Mouse (Mus musculus) kidney, postnatal 10 days (tissue): Measurements from ENCODE around the gene Rbpms2.
A peak's percentile ranks its signal among the peaks of the same experiment; 100 is the strongest.
"Not testable (repeated sequence)": the region's sequence is repeated elsewhere in the genome, so short reads cannot be mapped to it uniquely, and the experiment has no call there.

ENCODE experiments used
- DNase-seq: peaks from one replicate; pipeline ENCODE4 v3.0.0; 2021; ENCODE audit warnings: mixed read lengths

The Rbpms2 gene

DNA sequence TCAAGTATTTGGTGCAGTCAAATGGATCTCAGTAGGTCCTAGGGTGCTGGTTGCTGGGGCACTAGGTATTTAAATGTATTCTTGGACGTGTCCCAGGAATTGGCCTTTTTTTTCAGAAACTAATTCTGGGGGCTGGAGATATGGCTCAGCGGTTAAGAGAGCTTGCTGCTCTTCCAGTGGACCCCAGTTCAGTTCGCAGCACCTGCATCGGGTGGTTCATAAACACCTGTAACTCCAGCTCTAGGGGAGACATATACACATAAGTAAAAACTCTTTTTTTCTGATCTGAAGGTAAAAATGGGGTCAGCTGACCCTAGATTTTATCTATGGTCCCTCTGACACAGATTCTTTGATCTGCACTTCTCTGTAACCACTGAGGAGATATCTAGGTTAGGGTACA lies 8.3 kb upstream of the Rbpms2 start:
- DNase-seq, result no peak

DNA sequence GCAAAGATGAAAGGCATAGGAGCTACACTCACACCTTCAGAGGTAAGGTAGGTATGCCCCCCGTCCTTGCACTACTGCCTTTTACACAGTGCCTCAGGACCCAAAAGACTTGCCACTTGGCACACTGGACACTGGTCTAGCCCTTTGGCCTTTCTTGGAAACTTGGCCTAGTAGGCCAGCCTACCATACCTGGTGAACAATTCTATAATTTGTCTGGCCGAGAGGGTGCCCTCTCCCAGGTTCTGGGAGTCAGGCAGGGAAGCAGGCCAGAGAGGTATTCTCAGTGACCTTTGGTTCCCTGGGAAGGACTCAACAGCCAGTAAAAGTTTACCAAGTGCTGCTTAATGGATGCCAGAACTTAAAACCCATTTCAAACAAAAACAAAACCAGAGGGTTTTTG lies 7.8 kb upstream of the Rbpms2 start:
- peak; percentile 38 for DNase-seq

DNA sequence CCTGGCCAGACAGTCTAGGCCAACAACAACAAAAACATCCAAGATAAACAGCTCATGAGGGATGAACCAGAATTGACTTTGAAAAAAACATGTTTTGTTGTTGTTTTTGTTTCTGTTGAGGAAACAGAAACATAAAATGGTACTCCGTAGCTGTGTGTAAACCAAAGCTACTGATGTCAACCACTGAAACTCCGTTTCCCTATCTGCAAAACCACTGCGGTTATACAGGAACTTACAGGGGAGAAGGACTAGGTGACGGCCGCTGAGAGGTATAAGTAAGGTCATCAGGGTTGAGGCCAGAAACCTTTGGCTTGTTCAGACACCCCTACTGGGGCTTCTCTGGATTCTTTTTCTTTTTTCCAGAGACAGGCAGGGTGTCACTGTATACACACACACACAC lies 6.6 kb upstream of the Rbpms2 start:
- DNase-seq, result no peak

DNA sequence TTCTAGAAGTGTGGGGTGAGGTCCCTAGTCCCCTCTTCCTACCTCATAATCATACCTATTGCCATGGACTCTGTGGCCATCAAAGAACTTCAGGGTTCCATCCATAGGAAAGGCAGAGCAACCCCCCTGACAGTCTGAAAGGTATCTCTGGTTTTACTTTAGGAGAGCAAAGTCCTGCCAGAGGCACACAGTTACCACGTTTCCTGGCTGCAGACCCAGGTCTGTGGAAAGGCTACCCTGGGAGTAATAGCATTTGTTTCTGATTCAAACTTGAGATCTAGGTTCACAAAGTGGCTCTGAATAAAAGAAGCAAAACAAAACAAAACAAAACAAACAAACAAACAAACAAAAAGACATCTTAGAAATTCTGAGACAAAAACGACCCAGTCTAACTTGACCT lies 5.2 kb upstream of the Rbpms2 start:
- no peak for DNase-seq

DNA sequence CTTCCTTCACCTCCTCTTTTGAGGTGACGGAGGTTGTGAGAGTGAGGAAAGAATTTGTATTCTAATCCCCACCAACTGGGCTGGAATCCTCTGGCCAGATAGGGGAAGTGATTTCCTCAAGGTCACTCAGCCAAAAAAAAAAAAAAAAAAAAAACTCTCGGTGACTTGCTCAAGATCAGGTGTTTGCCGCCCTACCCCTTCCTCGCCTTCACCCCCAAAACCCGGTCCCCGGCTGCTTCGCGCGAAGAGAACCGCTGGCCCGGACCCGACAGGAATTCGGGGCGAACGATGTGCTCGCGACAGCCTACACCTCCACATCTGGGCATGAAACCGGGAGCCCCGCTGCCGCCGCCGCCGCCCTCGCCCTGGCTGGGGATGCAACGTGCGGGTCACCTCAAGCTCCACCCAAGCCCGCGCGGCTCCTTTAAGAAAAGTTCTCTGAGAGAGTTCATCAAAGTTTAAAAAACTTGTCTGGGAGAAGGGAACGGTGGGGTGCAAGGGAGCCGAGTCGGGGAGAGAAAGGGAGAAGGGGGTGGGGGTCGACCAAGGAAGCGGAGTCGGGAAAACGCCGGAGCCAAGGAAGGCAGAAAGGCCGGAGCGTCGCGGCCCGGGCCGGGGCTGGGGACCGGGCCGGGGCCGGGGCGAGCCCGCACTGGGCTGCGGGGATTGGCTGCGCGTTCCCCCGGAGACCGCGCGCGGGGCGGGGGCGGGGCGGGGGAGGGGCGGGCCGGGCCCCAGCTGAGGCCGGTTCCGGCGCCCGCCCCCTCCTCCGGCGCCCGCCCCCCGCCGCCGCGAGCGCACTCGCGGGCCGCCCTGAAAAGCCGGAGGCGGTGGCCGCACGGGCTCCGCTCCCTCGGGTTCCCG lies 551 bp downstream of the Rbpms2 start:
- DNase-seq, result peak; percentile 84

DNA sequence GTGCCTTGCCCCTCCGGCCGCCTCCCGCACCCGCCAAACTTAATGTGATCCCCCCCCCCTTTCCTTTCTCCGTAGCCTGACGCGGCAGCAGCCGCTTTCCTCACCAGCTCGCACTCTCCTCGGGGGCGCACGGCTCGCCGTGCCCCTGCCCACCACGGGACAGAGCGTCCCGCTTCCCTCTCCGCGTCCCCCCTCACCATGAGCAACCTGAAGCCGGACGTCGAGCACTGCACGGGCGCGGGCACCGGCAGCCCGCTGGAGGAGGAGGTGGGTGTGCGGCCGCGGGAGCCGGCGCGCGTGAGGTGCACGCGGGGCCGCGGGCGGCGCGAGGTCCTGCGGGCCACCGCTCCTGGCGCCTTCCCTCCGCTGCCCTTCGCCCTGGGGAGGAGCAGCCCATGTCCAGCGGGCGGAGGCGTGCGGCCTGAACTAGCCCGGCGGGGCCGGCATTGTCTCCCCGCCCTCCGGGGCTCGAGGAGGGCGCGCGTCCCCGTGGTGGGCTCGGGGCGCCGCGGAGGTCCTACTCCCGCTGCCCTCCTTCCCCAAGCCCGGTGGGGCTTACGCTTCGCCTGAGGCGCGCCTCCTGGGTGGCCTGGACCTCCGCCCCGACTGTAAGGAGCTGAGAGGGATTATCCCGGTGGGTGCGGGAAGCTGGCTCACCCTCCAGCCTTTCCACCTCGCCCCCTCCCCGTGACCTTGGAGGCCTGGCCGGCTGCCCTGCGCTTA lies 1.3 kb downstream of the Rbpms2 start:
- peak; percentile 77 for DNase-seq

DNA sequence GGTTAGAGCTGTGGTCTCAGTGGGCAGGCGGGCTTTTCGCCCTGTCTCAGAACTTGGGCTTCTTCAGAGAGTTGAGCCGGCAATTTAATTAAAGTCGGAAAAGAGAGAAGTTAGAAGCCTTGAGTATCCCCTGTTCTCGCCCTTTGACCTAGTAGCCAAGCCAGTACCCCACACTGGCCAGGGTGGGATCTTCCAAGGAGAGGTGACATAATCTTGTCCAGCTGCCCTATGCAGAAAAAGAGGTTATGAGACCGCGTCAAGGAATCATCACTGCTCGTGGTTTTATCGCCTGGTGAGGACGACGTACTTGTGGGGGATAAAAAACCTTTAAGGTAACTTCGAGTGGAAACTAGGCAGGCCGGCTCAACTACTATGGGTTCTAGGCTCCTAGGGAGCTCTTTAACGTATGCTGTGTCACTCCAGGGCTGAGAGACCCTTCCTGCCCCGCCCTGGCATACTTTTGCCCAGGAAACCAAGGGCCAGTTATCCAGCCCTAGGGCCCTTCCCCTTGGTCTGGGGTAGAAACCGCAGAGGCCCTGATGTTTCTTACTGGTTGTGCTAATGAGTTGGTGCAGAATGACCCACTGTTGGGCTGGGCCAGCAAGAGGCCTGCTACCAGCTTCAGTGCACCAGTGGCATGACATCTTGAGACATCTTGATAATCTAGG lies 2.0 kb downstream of the Rbpms2 start:
- peak; percentile 17 for DNase-seq

DNA sequence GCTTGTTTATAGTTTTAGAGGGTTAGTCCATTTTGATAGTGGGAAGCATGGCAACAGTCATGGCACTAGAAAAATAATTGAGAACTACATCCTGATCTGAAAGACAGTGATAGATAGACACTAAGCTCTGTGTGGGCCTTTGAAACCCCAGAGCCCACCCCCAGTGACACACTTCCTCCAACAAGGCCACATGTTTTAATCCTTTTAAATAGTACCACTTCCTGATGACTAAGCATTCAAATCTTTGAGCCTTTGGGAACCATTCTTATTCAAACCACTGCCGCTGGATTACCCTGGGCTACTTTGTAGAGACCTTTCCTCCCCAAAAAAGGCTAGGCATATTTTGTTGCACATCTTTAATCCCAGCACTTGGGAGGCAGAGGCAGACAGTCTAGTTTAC lies 6.3 kb downstream of the Rbpms2 start:
- no peak for DNase-seq

DNA sequence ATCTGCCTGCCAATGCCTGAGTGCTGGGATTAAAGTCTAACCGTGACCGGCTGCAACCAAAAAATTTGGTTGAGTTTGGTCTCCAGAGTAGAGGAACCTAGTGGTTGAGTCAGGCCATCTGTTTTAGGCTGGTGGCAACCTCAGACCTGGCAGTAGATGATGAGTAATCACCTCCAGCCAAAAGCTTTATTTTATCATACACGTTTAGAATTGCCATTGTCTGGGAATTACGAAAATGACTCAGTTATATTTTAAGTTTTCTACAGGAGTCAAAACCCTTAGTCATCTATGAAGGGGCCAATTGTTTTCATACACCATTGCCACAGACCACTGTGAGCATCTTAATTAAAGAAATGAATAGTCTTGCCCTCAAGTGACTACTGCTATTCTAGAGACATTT lies 7.5 kb downstream of the Rbpms2 start:
- no peak for DNase-seq

DNA sequence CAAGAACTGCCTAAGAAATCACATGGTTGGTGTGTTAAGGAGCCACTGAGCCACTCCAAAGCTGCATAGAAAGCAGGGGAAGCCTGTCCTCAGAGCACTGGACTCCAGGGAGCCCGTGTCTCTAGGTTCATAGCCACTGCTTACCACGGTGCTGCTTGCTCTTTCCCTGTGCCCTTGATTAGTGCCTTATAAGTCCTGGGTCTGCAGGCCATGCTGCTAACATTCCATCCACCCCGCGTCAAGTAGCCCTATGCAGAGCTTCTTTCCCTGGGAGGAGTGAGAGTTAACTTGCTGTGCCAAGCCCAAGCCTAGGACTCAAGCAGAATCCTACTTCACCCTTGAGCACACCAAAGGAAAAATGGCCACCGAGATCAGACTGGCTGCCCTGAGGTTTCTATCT lies 9.6 kb downstream of the Rbpms2 start:
- no peak for DNase-seq

DNA sequence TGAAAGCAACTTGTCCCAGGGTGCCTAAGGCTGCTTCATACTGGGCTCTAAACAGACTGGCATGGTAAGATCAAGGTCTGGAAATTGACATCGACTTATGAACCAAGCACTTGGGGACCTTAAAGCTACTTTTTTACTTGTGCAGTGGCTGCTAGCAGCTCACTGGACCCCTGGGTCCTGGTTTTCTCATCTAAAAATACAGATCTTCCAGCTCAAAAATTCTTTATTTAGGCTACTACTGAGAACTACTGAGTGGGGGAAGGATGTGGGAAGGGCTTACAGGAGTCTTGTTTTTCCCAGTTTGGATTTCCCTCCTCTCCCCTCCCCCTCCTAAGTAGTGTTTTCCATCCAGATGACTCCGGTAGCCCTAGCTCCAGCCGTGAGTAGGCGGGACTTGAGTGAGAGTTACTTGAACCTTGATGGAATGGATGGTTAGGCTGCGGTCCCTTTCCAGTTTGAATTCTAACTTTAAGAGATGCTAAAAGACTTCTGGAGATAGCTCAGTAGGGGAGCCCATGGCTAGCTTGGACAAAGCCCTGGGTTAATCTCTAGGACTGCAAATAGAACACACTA lies 11.5 kb downstream of the Rbpms2 start:
- peak; percentile 48 for DNase-seq

DNA sequence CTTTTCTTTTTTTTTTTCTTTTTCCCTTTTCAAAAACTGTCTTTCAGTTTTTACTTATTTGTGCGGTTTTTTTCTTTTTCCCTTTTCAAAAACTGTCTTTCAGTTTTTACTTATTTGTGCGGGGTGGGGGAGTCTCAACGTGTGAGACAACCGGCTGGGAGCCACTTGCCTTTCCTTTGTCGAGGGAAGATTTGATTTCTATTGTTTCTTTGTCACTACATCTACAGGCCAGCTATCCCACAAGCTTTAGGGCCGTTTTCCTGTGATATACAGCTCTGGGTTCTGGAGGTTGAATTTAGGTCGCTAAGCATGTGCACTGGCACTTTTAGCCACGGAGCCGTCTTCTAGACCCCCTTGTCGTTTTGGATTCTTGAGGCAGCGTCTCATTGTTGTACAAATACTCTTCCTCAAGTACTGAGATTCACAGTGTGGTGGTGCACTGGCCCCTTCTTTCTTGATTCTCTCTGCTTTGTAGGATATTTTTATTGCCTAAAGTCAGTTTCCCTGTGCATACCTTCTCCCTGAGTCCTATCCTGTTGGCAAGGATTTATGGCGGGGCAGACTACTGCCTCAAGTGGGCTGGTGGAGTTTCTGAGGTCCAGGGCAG lies 12.1 kb downstream of the Rbpms2 start:
- DNase-seq, result no peak

DNA sequence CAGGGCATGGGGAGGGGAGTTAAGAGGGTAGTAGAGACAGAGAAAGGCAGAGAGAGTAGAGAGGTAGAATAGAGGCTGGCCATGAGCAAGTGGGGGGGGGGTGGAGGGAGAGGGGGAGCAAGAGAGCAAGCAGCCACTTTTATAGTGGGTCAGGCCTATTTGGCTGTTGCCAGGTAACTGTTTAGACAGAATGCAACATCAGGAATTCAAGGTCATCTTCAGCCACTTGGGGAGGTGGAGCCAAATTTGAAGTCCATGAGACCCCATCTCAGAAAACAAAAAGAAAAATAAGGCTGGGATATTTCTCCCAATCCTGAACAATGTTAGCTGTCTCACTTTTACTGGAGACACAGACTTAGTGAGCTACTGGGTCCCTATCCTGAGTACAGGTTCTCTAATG lies 13.1 kb downstream of the Rbpms2 start:
- DNase-seq, result no peak

DNA sequence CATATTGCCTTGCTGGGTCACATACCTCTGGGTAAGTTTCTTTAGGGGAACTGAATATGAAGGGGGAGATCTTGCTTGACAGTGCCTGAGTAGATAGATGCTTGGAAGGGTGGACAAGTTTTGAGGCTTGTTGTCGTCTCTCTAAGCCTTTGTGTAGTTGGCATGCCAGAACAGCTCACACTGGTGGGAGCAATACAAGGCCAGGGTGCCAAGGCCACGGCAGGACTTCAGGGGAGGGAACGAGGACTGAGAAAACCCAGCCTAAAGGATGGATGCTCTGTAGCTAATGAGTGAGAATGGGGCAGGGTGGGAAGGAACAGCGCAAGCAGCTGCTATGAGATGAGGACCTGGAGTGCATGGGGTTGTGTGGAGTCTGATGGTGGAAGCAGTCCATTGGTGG lies 15.5 kb downstream of the Rbpms2 start:
- DNase-seq, result no peak

DNA sequence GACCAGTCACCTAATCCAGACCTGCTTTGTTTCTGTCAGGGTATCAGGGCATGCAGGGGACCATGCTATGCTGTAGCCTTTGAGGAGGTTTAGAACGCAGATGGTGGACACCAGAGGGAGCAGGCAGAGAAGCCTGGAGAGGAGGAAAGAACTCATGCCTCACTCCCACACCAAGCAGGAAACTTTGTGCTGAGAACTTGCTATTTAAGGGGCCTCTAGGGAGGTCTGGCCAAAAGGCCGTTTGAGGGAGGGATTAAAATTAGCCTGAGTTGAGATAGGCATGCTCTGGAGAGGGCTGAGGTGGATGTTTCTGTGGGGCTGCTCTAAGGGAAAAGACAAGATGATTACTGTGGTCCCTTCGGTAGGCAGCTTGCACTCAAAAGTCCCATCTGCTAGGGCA lies 16.5 kb downstream of the Rbpms2 start:
- DNase-seq, result peak; percentile 28

DNA sequence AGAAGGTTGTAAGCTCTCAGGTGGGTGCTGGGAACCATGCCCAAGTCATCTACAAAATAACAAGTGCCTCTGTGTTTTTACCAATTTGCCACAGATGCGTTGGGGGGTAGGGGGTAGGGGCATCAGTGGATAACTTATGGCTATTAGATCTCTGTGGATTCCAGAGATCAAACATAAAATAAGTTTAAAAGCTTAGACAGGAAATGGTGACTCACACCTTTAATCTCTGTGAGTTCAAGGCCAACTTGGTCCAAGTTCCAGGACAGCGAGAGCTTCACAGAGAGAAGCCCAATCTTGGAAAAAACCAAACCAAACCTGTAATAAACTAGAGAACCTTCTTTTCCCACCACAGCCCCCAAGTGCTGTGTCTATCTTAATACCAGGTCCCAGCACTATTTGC lies 17.3 kb downstream of the Rbpms2 start:
- DNase-seq, result no peak

DNA sequence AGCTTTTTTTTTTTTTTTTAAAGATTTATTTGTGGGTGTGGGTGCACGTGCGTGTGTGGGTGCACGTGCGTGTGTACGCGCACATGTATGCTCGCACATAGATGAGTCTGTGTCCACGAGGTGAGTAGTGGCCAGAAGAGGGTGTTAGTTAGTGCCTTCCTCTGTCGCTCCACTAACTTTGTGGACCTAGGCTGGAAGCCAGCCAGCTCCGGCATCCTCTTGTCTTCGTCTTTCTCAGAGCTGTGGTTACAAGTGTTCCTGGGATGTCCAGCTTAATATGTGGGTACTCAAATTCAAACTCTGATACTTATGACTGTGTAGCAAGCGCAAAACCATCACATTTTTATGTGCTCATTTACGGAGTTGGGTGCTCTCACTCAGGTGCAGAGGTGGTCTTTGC lies 19.3 kb downstream of the Rbpms2 start:
- DNase-seq, result peak; percentile 43

DNA sequence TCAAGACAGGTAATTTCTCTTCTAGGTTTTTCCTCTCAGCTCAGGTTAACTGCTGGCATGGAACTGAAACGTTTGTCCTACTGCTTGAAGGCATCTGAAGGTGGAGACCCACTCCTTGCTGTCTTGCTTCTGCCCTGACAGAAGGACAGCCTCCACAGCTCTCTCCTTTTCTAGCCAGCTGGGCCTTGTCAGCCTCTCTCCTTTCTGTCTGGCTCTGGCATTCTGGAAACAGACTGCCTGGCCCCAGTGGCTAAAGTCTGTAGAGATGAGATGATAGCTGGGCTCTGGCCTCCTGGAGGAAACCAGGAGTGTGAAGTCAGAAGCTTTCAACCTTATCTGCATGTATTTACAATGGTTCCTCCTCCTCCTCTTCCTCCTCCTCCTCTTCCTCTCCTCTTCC lies 20.5 kb downstream of the Rbpms2 start:
- peak; percentile 71 for DNase-seq

DNA sequence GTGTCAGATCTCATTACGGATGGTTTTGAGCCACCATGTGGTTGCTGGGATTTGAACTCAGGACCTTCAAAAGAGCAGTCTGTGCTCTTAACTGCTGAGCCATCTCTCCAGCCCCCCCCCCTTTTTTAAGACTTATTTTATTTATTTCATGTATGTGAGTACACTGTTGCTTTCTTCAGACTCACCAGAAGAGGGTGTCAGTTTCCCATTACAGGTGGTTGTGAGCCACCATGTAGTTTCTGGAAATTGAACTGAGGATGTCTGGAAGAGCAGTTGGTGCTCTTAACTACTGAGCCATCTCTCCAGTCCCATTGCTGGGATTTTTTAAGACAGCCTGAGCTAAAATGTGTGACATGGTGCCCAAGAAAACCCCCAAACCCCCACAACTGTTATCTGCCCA lies 22.5 kb downstream of the Rbpms2 start:
- not testable (repeated sequence) for DNase-seq

DNA sequence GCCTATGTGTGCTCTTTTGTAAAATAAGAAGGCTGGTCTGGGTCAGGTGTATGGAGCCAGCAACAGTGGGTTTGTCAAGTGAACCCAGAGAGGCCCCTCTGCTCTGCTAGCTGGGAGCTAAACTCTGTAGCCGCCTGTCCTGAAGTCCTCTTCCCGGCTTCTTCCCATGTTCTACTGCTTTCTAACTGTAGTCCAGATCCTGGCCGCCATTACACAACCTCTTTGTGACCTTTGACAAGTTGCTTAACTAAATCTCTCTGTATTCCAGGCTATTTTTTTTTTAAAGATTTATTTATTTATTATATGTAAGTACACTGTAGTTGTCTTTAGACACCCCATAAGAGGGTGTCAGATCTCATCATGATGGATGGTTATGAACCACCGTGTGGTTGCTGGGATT lies 24.3 kb downstream of the Rbpms2 start:
- DNase-seq, result no peak

DNA sequence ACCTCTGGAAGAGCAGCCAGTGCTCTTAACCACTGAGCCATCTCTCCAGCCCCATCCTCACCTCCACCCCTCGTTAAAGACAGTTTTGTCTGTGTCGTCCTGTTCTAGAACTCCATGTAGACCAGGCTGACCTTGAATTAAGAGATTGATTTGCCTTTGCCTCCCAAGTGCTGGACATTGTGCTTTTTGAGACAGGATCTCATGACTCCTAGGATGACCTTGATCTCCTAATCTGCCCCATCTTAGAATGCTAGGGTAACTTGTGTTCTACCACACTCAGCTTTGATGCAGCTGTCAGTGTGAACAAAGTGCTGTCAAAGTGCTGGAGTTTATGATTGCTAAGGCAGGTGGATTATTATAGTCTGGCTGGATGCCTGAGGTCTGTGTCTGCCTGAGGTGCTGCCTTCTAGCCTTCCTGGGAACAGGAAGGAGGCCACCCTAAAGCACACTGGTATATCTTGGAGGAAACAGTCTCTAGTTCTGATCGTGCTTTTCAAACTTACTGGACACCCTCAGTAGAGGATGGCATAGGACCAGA lies 25.3 kb downstream of the Rbpms2 start:
- no peak for DNase-seq

DNA sequence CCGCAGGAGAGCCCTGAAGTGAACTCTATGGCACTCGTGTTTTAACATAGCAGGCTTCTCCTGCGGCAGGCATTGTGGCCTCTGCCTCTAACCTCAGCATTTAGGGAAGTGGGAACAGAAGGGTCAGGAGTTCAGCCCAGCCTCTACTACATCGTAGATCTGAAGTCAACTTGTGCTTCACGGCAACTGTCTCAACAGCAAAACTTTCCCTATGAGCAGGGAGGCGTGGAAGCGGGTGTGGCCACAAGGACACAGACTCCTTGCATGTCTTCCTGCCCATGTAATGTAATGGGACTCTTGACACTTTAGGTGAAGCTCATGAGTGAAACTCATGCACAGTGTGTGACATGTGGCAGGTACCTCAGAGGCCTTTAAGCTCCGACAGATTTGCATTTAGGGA lies 26.1 kb downstream of the Rbpms2 start:
- DNase-seq, result no peak

DNA sequence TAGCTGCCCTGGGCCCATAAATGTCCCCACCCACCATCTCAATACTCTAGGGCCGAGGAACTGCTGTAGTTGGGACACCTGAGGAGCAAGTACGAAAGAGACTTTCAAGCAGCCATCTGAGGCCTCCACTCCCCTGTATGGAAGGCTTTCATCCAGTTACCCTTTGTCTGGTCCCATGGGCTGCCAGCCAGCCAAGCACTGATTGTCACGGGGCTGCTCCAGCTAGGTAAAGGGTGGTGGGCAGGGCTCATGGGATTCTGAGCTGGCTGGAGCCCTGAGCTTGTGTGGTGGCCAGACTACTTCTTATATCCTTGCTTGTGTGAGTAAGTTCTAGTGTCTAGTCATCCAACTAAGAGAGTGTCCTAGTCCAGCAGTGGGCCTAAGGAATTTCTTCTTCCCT lies 27.8 kb downstream of the Rbpms2 start:
- DNase-seq, result no peak
